Mouse (Mus musculus) MEL-GATA-1-ER (cell line): ENCODE results near the gene Pard3.

ENCODE experiments used
- DNase-seq: peaks from one replicate; pipeline ENCODE4 v3.0.0-alpha.2; 2012; ENCODE audit warnings: low read depth; ENCODE audit errors: extremely low read depth

Gene Pard3

DNA sequence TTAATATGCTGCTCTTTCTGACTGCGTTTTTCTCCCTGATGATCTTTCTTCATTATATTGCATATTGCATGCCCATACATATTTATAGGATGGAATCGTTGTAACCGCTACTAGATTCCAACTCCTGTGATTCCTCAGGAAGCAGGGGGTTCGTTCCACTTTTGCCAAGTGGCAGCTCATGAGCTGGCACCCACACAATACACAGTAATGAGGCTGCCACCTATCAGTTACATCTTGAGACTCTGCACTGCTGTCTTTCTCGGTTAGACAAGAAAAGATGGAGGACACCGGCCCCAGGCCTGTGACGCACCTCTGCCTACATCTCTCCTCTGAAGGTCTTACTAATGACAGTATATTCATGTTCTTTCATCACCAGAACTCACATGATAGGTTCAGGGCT, 364.3 kb downstream of the Pard3 start:
- DNase-seq: no peak

DNA sequence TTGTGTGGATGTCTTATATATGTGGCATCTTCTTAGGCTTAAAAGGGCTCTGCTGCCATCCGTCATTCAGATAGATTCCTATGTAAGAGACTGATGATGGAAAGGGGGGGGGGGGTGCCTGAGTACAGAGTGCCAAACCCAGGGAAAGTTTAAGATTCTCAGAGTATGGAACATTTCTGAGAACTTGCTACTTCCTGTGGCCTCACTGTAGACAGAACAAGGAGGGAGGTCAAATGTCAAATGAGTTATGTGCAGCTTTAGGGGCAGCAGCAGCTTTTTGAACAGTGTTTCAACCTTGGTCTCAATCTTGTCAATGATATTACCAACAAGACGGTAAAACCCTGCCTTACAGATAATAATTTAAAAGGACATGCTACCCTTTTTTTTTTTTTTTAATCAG, 367.5 kb downstream of the Pard3 start:
- no peak for DNase-seq

GRCm38 (mm10) chr8:127435975-127436374, 372.3 kb downstream of the Pard3 start:
- DNase-seq: no peak

DNA sequence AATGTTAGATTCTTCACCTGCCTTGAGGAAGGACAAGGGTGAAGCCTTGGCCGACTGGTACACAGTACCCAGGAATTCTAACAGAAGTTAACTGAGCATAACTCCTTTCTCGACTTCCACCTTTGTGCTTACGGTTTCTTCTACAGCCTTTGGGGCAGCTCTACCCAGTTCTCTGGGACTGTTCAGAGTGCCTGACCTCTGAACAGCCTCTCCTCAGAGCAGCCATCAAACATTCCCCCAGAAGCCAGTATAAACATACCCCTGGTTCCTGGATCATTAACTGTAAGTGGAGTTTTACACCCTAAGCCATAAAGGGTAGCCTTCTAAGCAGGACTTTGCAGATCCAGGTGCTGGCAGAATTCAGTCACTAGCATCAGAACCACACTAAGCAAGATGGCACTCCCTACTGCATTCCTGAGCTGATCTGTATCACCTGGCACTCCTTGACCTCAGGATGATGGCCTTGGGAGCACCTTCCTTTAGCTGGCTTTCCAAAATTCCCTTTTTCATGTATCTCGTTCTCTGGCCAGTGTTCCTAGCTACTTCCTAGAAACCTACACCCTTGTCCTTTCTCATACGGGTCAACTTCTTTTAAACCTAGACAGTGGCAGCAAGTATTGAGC, 374.0 kb downstream of the Pard3 start:
- no peak for DNase-seq

DNA sequence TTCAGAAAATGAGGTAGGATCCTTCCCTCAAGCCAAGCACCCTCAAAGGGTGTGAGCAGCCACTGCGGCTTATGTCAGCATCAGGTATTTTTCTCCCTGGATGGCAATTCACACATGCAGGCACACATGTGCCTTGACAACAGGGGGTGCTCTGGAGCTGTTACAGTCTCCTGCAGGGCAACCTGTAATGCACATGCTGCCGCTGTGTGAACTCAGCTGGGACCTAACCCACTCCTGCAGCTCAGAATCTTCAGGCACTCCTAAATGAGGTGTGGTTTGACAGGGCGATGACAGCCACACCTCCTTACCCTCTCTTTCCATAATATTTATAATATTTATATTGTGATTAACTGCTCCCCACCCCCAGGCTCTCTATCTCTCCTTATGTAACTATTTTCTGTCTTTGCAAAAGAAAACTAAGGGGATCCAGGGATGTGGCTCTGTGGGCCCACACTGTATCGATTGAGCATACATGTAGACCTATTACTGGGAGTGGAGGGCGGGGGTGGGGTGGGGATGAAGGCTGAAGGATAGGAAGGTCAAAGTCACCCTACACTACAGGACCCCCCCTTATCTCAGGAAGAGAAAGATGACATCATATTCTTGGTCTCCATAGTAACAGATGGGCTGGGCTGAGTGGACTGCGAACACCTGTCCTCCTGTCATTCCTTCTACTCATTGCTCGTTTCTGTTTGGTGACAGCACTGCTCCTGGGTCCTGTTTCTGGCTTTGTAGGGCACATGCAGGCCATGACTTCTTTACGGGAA, 375.1 kb downstream of the Pard3 start:
- DNase-seq: no peak

DNA sequence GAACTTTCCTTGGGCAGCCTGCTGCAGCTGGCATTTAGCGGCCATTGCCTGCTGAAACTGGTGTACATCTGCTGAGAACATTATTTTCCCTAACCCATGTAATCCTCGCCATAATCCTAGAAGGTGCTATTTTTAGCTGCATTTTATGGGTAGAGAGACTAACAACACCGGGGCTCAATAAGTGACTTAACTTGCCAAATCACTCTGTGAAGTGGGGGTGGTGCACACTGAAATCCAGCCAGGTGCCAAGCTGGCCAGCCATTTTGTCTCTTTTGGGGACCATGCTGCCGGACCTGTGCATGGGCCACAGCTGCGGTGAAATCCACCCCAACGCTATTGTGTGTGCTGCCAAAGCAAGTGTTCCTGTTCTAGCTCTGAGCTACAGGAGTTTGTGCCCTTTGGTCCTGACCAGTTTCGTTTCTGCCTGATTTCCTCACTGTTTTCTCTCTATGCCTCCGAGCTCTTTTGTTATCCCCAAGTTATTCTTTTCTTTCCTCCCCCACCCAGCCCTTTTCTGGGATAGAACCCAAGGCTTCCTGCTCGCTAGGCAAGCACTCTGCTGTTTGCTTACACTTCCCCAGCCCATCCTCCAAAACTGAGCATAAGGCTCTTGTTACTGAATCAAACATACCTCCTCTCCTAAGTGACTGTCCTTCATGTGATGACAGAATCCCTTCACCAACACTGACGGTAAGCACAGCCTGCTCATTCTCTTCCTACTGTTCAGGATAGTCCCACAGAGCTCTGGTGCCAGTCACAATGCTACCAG, 375.9 kb downstream of the Pard3 start:
- DNase-seq: no peak

- DNase-seq: no peak
Observed at GRCm38 (mm10) chr8:127440161-127440833, 376.6 kb downstream of the Pard3 start.

DNA sequence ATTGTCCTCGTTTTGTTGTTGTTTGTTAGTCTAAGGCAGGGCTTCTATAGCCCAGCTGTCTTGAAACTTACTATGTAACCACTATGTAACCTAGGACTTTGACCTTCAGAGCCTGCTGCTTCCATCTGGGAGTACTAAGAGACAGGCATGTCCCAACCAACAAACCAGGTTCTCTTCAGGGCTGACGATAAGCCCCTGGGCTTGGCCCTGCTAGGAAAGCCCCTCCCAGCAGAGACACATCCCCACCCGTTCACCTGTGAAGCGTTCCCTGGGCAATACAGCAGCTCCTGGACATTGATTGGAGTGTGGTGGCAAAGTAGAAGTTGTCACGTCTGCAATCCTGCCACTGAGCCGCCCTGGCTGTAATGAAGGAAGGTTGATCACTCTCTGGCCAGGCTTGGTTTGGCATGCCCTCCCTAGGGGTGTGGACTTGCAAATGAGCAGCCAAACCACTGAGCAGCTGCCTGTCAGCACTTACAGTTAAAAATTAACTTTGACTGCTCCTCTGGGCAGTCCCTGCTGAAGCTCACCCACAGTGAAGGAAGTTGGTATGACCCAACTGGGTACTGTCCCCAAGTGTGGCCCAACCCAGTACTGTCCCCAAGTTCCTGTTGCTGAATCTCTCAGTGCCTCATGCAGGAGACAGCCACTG, 377.3 kb downstream of the Pard3 start:
- no peak for DNase-seq

GRCm38 (mm10) chr8:127447401-127447800, 383.7 kb downstream of the Pard3 start:
- no peak for DNase-seq

DNA sequence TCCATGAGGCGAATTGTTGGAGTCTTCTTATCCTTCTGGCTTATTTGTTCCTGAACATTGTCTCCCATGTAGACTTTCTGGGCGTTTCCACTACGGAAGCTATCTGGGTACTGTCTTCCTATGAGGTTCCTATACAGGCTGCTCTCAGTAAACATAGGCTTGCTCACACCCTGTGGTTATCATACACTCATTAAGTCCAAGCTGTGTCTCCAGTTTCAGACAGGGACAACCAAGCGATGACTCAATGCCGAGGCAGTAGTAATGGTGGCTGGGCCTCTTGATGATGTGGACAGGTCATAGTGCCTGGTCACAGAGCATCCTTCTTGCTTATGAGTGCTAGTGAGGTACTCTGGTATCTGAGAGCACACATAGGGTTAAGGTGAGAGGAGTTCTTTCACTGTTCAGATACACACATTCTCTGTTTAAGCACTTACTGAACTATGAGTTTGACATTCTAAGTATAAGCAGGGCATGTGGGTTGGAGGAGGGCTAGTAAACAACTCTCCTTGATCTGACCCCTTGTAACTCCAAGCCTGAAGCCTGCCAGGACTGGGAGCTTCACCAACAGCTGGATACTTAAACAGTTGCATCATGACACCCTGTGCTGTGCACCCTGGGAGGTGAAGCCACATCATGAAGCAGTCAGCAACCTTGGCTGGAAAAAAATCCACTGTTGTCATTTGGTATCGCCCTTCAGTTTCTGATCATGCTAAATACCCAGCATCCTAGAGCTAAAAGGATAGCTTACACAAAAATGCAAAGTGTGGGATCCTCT, 385.6 kb downstream of the Pard3 start:
- no peak for DNase-seq

GRCm38 (mm10) chr8:127450954-127451668, 387.4 kb downstream of the Pard3 start:
- DNase-seq: no peak

DNA sequence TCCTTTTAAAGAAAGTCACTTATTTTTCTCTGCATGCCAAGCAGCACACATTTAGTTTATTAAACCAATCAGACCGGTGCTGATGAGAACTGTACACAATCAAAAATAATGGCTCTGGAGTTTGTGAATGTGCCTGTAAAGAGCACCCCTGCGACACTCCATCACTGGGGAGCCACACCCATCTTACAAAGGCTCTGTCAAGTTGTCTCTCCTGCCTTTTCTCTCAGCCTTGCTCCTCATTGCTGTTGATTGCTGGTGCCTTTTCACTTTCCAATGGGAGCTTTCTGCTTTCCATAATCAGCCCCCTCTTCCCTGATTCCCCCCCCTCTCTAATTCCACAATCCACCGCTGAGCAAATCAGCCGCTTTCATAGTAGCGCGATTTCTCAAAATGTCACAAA, 388.7 kb downstream of the Pard3 start:
- no peak for DNase-seq

GRCm38 (mm10) chr8:127457901-127458300, 394.2 kb downstream of the Pard3 start:
- no peak for DNase-seq

- DNase-seq: no peak
Observed at GRCm38 (mm10) chr8:127461173-127461572, 397.5 kb downstream of the Pard3 start.

- no peak for DNase-seq
Observed at GRCm38 (mm10) chr8:127462378-127462935, 398.8 kb downstream of the Pard3 start.

GRCm38 (mm10) chr8:127464300-127464699, 400.6 kb downstream of the Pard3 start:
- no peak for DNase-seq

- no peak for DNase-seq
Observed at GRCm38 (mm10) chr8:127472204-127472603, 408.5 kb downstream of the Pard3 start.

- DNase-seq: no peak
Observed at GRCm38 (mm10) chr8:127480003-127480402, 416.3 kb downstream of the Pard3 start.

- DNase-seq: no peak
Observed at GRCm38 (mm10) chr8:127485618-127486017, 421.9 kb downstream of the Pard3 start.

DNA sequence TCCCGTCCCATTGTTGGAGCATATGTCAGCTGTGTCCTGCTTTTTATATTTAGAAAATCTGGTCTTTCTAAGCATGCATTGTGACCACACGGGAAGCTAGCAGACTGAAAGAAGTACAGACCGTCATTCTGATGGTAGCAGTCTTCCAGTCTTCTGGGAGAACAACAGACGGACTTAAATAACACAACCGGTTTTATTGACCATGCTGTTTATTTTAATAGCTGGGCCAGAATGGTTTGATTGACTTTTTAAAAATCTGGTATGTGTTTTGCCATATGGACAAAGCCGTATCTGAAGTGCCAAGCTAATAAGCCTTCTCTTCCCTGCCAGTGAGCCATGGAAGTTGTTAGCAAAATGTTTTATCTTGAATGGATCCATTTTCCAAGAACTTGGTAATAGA, 428.3 kb downstream of the Pard3 start:
- DNase-seq: no peak
